Mouse (Mus musculus) heart, postnatal 25 days (tissue): ENCODE measurements around the gene Il11ra2. TPM values are rescaled to one million over a fixed set of nuclear protein-coding genes. Genes with fewer than 3 reads are reported as not detected.
"Not testable (repeated sequence)": the region's sequence is repeated elsewhere in the genome, so short reads cannot be mapped to it uniquely, and the experiment has no call there.

Experiments used
- DNase-seq: peaks from one replicate; pipeline ENCODE4 v3.0.0; 2022; ENCODE audit warnings: low spot score
- intact Hi-C: fragments of 180-260 bp; cut with DNase I; formaldehyde crosslinking; loops from one replicate; pipeline ENCODE4 v1.15.1; 2025
- total RNA-seq, 2 experiments: library from RNA; stranded (reverse); gene quantifications; 2 replicates each; pipeline ENCODE4 v1.2.3; 2021

Gene Il11ra2
- total RNA-seq, result under 1 TPM in 1 of 2 experiments, not detected in 1; 0.21 TPM

DNA sequence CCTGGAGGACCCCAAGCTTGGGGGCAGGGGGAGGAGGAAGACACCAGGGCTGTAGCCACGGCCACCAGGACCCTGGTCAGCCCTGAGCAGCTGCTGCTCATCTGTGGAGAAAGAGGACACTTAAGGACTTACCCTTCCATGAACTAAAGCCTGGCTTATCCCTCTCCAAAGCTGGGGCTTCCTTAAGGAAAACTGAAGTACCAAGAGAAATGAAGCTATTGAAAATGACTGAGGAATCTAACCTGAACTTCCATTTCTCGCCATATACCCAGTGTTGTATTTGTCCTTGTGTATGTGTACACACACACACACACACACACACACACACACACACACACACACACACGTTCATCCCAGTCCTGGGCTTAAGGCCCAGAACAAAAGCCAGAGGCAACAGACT is at the start of gene Il11ra2:
Gene Il11ra2, minus strand, starts transcription at position 101 of the 400 bp plus-strand sequence.
- intact Hi-C loops, DNase-seq: not testable (repeated sequence)

- DNase-seq, intact Hi-C loops: not testable (repeated sequence)
Measured at GRCm38 (mm10) chr4:42682183-42682524, 20.5 kb upstream of the Il11ra2 start.

DNA sequence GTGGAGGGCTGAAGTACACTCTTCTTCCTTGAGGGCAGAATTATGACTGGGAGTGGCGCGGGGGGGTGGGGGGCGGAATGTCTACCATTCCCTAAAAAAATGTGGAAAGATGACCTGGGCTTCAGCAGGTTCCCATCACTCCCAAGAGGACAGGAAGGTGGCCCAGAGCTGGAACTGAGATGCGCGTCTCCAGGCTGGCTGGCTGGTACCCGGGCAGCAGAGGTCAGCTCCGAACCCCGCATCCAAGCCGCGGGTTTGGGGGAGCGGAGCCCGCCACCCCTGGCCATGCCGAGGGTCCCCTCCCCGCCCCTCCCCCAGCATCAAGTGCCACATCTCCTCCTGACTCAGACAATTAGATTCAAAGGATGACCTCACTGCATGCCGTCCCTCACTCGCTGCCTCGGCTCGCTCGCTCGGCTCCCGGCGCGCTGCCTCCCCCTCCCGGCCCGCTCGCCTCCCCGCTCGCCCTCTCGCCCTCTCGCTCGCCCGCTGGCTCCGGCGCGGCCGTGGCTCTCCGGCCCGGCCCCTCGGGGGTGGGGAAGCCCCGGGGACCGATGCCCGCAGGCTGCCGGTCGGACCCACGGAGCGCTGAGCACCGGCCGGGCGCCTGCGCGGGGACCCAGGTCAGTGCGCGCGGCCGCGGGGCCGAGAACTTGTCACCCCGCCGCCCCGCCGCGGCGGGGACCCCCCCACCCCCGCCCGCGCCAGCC is 19.9 kb upstream of the Il11ra2 start:
- intact Hi-C loops, DNase-seq: not testable (repeated sequence)

GRCm38 (mm10) chr4:42680374-42681356 is 19.0 kb upstream of the Il11ra2 start:
- intact Hi-C loops, DNase-seq: not testable (repeated sequence)

DNA sequence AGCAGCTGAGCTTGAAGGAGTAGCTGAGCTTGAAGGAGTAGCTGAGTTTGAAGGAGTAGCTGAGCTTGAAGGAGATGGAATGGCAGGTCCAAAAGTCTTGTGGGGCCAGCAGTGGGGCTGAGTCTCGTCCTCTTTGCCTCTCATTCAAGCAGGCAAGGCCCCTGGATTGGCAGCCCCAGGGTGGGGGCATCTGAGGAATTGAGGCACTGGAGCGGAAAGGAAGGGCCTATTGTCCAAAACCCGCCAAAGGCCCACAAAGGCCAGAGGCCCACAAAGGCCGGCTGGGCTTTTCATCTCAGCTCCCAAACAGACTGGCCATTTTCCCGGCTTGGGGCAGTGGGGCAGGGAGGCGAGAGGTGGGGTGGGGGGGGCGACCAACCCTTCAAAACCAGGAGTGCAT is 17.7 kb upstream of the Il11ra2 start:
- DNase-seq, intact Hi-C loops: not testable (repeated sequence)

- intact Hi-C loops, DNase-seq: not testable (repeated sequence)
Measured at GRCm38 (mm10) chr4:42675415-42675814, 13.7 kb upstream of the Il11ra2 start.

DNA sequence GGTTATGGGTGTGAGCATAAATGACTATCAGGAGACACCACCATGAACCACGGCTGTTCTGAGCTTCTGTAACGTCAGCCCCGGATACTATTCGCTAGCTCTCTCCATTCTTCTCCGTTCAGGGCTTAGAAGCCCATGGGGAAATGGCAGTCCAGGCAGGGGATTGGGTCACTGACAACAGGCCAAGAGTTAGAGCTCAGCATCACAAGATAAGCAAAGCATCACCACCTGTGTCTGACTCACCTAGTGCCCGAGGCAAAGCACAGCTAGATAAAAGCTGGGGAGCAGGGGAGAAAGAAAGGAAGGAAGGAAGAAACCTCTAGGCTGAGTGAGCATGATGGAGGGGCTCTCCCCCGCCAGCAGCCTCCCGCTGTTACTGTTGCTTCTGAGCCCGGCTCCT is 6.7 kb downstream of the Il11ra2 start, which contains the start of gene Ccl27b:
Gene Ccl27b, plus strand, starts transcription at position 301 of the 400 bp plus-strand sequence.
- intact Hi-C loops, DNase-seq: not testable (repeated sequence)

DNA sequence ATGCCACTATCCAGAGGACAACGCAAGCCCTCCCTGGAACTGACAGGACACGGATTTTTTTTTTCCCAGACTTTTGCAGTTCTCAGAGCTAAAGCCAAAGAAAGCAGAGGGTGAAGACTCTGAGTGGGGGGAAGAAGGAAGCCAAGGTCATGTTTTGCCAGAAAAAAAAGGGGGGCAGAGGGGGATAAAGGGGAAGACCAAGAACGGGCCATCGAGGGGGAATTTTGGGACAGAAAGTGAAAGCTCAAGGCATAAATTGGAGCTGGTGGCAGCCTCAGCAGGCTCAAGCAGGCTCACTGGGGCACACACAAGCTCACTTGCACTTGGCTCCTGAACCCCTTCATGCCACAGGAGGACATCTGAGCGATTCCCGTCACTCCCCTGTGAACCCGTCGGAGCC is 32.3 kb downstream of the Il11ra2 start, which contains the start of gene Gm2564:
Gene Gm2564, plus strand, starts transcription at position 301 of the 400 bp plus-strand sequence.
- intact Hi-C loops, DNase-seq: not testable (repeated sequence)

- intact Hi-C loops, DNase-seq: not testable (repeated sequence)
Measured at GRCm38 (mm10) chr4:42611895-42612294, 49.8 kb downstream of the Il11ra2 start, which contains the start of gene Gm10591. Gm10591 (plus strand) TSS chr4:42612195.

Other genes with a start within 250 kb of the Il11ra2 start
- not detected for gene Gm21586, start 222.5 kb downstream of the Il11ra2 start, total RNA-seq
- gene Gm2163, start 195.1 kb downstream of the Il11ra2 start, total RNA-seq, result not detected
- gene Fam205a2, start 133.7 kb downstream of the Il11ra2 start, total RNA-seq, result under 1 TPM in 1 of 2 experiments, not detected in 1; 0.08 TPM
- not detected for gene Gm10591, start 49.7 kb downstream of the Il11ra2 start, total RNA-seq
- 1 to 10 TPM; 1.1 to 2.2 TPM for gene Gm2564, start 32.2 kb downstream of the Il11ra2 start, total RNA-seq
- not detected for gene Ccl27b, start 6.6 kb downstream of the Il11ra2 start, total RNA-seq
- not detected for gene 4930578G10Rik, start 73.7 kb upstream of the Il11ra2 start, total RNA-seq
- gene Ccl19, start 94.7 kb upstream of the Il11ra2 start, total RNA-seq, result under 1 TPM; 0.94 to 0.98 TPM
- 10 to 100 TPM; 44.2 to 54.6 TPM for gene Ccl21a, start 112.1 kb upstream of the Il11ra2 start, total RNA-seq
- gene Fam205a1, start 192.0 kb upstream of the Il11ra2 start, total RNA-seq, result not detected
- gene Gm12394, start 194.9 kb upstream of the Il11ra2 start, total RNA-seq, result not detected
- gene Fam205c, start 212.3 kb upstream of the Il11ra2 start, total RNA-seq, result 1 to 10 TPM; 7.1 to 7.5 TPM